Comparison of ENCODE assay signal across 8 mouse cellular contexts in genomic region chr19:56397663-56398527, GRCm38 (mm10). TPM values are rescaled to one million over a fixed set of nuclear protein-coding genes. Genes with fewer than 3 reads are reported as not detected.
DNase-seq lines count a peak whose midpoint lies in the region; ATAC-seq and TF ChIP-seq lines count a peak whose summit lies in the region.

No protein-coding gene starts in this region.

- no peaks in the 10 kb centered on the region for H3K9me3 ChIP-seq in neural tube, embryonic 11.5 days (ENCODE audit: control insufficient read depth, low read length)
- no peaks in the 10 kb centered on the region for H3K9me3 ChIP-seq in forebrain, embryonic 10.5 days
- no peaks in the 10 kb centered on the region for H3K9me3 ChIP-seq in limb, embryonic 14.5 days (ENCODE audit: control insufficient read depth, low read length)
- no peaks in the 10 kb centered on the region for H3K9me3 ChIP-seq in neural tube, embryonic 15.5 days (replicated peaks)

- peak overlapping the region; percentile 73 for H3K9ac ChIP-seq in neural tube, embryonic 11.5 days (ENCODE audit: low read length)
- peak overlapping the region; percentile 83 for H3K9ac ChIP-seq in limb, embryonic 14.5 days (ENCODE audit: low read depth, low read length, severe bottlenecking)
- H3K9ac ChIP-seq in neural tube, embryonic 15.5 days (replicated peaks) = peak overlapping the region; percentile 63

- H3K4me1 ChIP-seq in neural tube, embryonic 11.5 days (ENCODE audit: control insufficient read depth, insufficient read depth, low read length) = 0 out of 2 replicates have a peak, but pooled peaks cover 7% of the 10 kb centered on the region
- H3K4me1 ChIP-seq in forebrain, embryonic 10.5 days = peaks cover 27% of the 10 kb centered on the region
- H3K4me1 ChIP-seq in limb, embryonic 14.5 days (ENCODE audit: control insufficient read depth, insufficient read depth, low read length) = peaks cover 8% of the 10 kb centered on the region
- H3K4me1 ChIP-seq in neural tube, embryonic 15.5 days = peaks cover 30% of the 10 kb centered on the region

- H3K27ac ChIP-seq in neural tube, embryonic 11.5 days (ENCODE audit: low read depth, low read length) = no peak overlapping the region
- H3K27ac ChIP-seq in forebrain, embryonic 10.5 days = peak overlapping the region; percentile 92
- peak overlapping the region; percentile 85 for H3K27ac ChIP-seq in limb, embryonic 14.5 days (replicated peaks; ENCODE audit: low read depth, low read length)
- peak overlapping the region; percentile 78 for H3K27ac ChIP-seq in neural tube, embryonic 15.5 days (replicated peaks)

- ATAC-seq in neural tube, embryonic 11.5 days (ENCODE audit: insufficient read depth, low FRiP score, low TSS enrichment) = no peak
- no peak for ATAC-seq in limb, embryonic 14.5 days (ENCODE audit: low FRiP score, low read depth)
- no peak; the same call in 1 of the 2 replicates for ATAC-seq in neural tube, embryonic 15.5 days (ENCODE audit: low FRiP score)

- H3K27me3 ChIP-seq in neural tube, embryonic 11.5 days (ENCODE audit: control insufficient read depth, insufficient read depth, low read length) = peaks cover 6% of the 10 kb centered on the region
- peaks cover 48% of the 10 kb centered on the region for H3K27me3 ChIP-seq in forebrain, embryonic 10.5 days (ENCODE audit: poor library complexity, severe bottlenecking)
- 0 out of 2 replicates have a peak, but pooled peaks cover 4% of the 10 kb centered on the region for H3K27me3 ChIP-seq in limb, embryonic 14.5 days (ENCODE audit: control insufficient read depth, insufficient read depth, low read length)
- H3K27me3 ChIP-seq in neural tube, embryonic 15.5 days (replicated peaks) = peaks cover 33% of the 10 kb centered on the region

- no peak for DNase-seq in neural tube, embryonic 11.5 days (ENCODE audit: low spot score)
- DNase-seq in neural tube, embryonic 10.5 days (ENCODE audit: extremely low spot score, low spot score) = no peak
- DNase-seq in forebrain, embryonic 10.5 days (ENCODE audit: extremely low spot score, low spot score) = no peak
- no peak for DNase-seq in limb, embryonic 14.5 days (ENCODE audit: low spot score)
- DNase-seq in urinary bladder, postnatal 25 days (ENCODE audit: low spot score) = no peak
- no peak for DNase-seq in right cerebral cortex, adult 18-20 months
- no peak for DNase-seq in urinary bladder, adult 2 months (ENCODE audit: low spot score)

- no peaks in the 10 kb centered on the region for H3K36me3 ChIP-seq in neural tube, embryonic 11.5 days (ENCODE audit: control insufficient read depth, insufficient read depth, low read length)
- no peaks in the 10 kb centered on the region for H3K36me3 ChIP-seq in forebrain, embryonic 10.5 days (replicated peaks)
- no peaks in the 10 kb centered on the region; the same call in 1 of the 2 replicates for H3K36me3 ChIP-seq in limb, embryonic 14.5 days (ENCODE audit: control insufficient read depth, insufficient read depth, low read length)
- H3K36me3 ChIP-seq in neural tube, embryonic 15.5 days = no peaks in the 10 kb centered on the region

- peak overlapping the region; percentile 60 for H3K4me3 ChIP-seq in neural tube, embryonic 11.5 days (ENCODE audit: low read depth, low read length)
- peak overlapping the region; percentile 68 for H3K4me3 ChIP-seq in forebrain, embryonic 10.5 days
- H3K4me3 ChIP-seq in limb, embryonic 14.5 days (replicated peaks; ENCODE audit: low read length) = peak overlapping the region; percentile 64
- peak overlapping the region; percentile 72 for H3K4me3 ChIP-seq in neural tube, embryonic 15.5 days (replicated peaks)

- WGBS in neural tube, embryonic 11.5 days = 68% methylated on average over 11 of the region's 11 CpGs
- 67% methylated on average over 11 of the region's 11 CpGs for WGBS in forebrain, embryonic 10.5 days
- 46% methylated on average over 11 of the region's 11 CpGs for WGBS in limb, embryonic 14.5 days
- 61% methylated on average over 11 of the region's 11 CpGs for WGBS in neural tube, embryonic 15.5 days

- no peak for TF ChIP-seq POLR2A in limb, embryonic 14.5 days (IDR thresholded peaks at IDR 0.05; ENCODE audit: borderline replicate concordance, extremely low read depth, insufficient read depth, insufficient read length)

- H3K4me2 ChIP-seq in neural tube, embryonic 11.5 days (ENCODE audit: low read depth) = peak overlapping the region; percentile 95
- peak overlapping the region; percentile 96 for H3K4me2 ChIP-seq in limb, embryonic 14.5 days (replicated peaks; ENCODE audit: low read depth, low read length, severe bottlenecking)
- H3K4me2 ChIP-seq in neural tube, embryonic 15.5 days = peak overlapping the region; percentile 98

RNA-seq across cellular contexts. Expression of gene Casp7, which starts 1.0 kb away (rescaled TPM):
- 18.3 and 18.5 TPM in 2 replicates for polyA plus RNA-seq in neural tube, embryonic 11.5 days (2014; fragmentation: Nextera tagmentation; extraction: Ambion mirVana)
- polyA plus RNA-seq in forebrain, embryonic 10.5 days (2016; fragmentation: Nextera tagmentation; extraction: Ambion mirVana) = 15.8 and 16.2 TPM in 2 replicates
- polyA plus RNA-seq in limb, embryonic 14.5 days (2012; rRNA removed) = 18.6 and 21.6 TPM in 2 replicates
- polyA plus RNA-seq in limb, embryonic 14.5 days (2014; fragmentation: Nextera tagmentation; extraction: Ambion mirVana) = 23.7 and 25.1 TPM in 2 replicates
- polyA plus RNA-seq in neural tube, embryonic 15.5 days (2015; fragmentation: Nextera tagmentation; extraction: Ambion mirVana) = 20.8 and 25.5 TPM in 2 replicates
- polyA plus RNA-seq in urinary bladder, adult 2 months (2012; rRNA removed) = 14.4 and 16.7 TPM in 2 replicates

RNA-seq across cellular contexts. Expression of gene Nrap, which starts 8.1 kb away (rescaled TPM):
- polyA plus RNA-seq in neural tube, embryonic 11.5 days (2014; fragmentation: Nextera tagmentation; extraction: Ambion mirVana) = 0.16 and 0.18 TPM in 2 replicates
- polyA plus RNA-seq in forebrain, embryonic 10.5 days (2016; fragmentation: Nextera tagmentation; extraction: Ambion mirVana) = 0.10 and 0.15 TPM in 2 replicates
- 2.3 and 2.8 TPM in 2 replicates for polyA plus RNA-seq in limb, embryonic 14.5 days (2012; rRNA removed)
- 1.6 and 2.1 TPM in 2 replicates for polyA plus RNA-seq in limb, embryonic 14.5 days (2014; fragmentation: Nextera tagmentation; extraction: Ambion mirVana)
- 0.63 and 0.65 TPM in 2 replicates for polyA plus RNA-seq in neural tube, embryonic 15.5 days (2015; fragmentation: Nextera tagmentation; extraction: Ambion mirVana)
- polyA plus RNA-seq in urinary bladder, adult 2 months (2012; rRNA removed) = 0.11 and 0.16 TPM in 2 replicates
